Mouse (Mus musculus) myocyte (in vitro differentiated cells): ENCODE data around the gene Pdcd2. TPM values are rescaled to one million over a fixed set of nuclear protein-coding genes. Genes with fewer than 3 reads are reported as not detected.

Source experiments
- H3K27me3 ChIP-seq: one replicate; pipeline ENCODE4 v1.6.1; 2011; ENCODE audit not compliant: control insufficient read depth, insufficient read depth, insufficient read length
- H3K36me3 ChIP-seq: one replicate; pipeline ENCODE4 v1.6.1; 2011; ENCODE audit not compliant: control insufficient read depth, insufficient read depth
- H3K4me2 ChIP-seq: one replicate; pipeline ENCODE4 v1.6.1; 2011; ENCODE audit warnings: low read depth, control low read depth
- H3K4me3 ChIP-seq: one replicate; pipeline ENCODE4 v1.5.1; 2011; ENCODE audit warnings: mild to moderate bottlenecking, control low read depth, moderate library complexity
- H3K79me2 ChIP-seq: one replicate; pipeline ENCODE4 v1.6.1; 2011; ENCODE audit not compliant: control insufficient read depth, insufficient read depth
- H3ac ChIP-seq: one replicate; pipeline ENCODE4 v1.6.1; 2011; ENCODE audit not compliant: control insufficient read depth, insufficient read length
- CEBPB ChIP-seq: IDR thresholded peaks from 2 replicates; pipeline ENCODE4 v1.6.1; 2011; ENCODE audit warnings: mild to moderate bottlenecking, moderate library complexity; ENCODE audit not compliant: poor library complexity, insufficient read depth, severe bottlenecking
- E2F4 ChIP-seq: IDR thresholded peaks from one replicate; pipeline ENCODE4 v1.6.1; 2011; ENCODE audit warnings: mild to moderate bottlenecking, control low read depth, moderate library complexity; ENCODE audit not compliant: insufficient read depth
- MAX ChIP-seq: IDR thresholded peaks from one replicate; pipeline ENCODE4 v1.6.1; 2011; ENCODE audit warnings: low read depth, mild to moderate bottlenecking, control low read depth
- MYOD1 ChIP-seq, 3 experiments: IDR thresholded peaks; one replicate each; pipeline ENCODE4 v1.6.1; 2011; ENCODE audit warnings: control low read depth in 2 of 3, low read depth in 2 of 3, mild to moderate bottlenecking in 2 of 3, moderate library complexity in 1 of 3; ENCODE audit not compliant: insufficient read length in 2 of 3, control insufficient read depth in 1 of 3
- MYOG ChIP-seq, 3 experiments: IDR thresholded peaks; one replicate each; pipeline ENCODE4 v1.6.1; 2011; ENCODE audit warnings: control low read depth in 2 of 3, low read depth in 2 of 3, mild to moderate bottlenecking in 2 of 3; ENCODE audit not compliant: insufficient read length in 2 of 3, control insufficient read depth in 1 of 3, insufficient read depth in 1 of 3
- POLR2A ChIP-seq: IDR thresholded peaks from one replicate; pipeline ENCODE4 v1.6.1; 2011; ENCODE audit warnings: low read depth, mild to moderate bottlenecking, control low read depth, moderate library complexity; ENCODE audit not compliant: insufficient read length
- POLR2AphosphoS2 ChIP-seq: IDR thresholded peaks from one replicate; pipeline ENCODE4 v1.6.1; 2011; ENCODE audit warnings: low read depth, control low read depth; ENCODE audit not compliant: insufficient read length
- REST ChIP-seq: IDR thresholded peaks from one replicate; pipeline ENCODE4 v1.6.1; 2011; ENCODE audit warnings: mild to moderate bottlenecking, control low read depth, moderate library complexity; ENCODE audit not compliant: insufficient read depth, insufficient read length
- SRF ChIP-seq: IDR thresholded peaks from one replicate; pipeline ENCODE4 v1.6.1; 2011; ENCODE audit warnings: low read depth; ENCODE audit not compliant: control insufficient read depth, insufficient read length
- TCF12 ChIP-seq: IDR thresholded peaks from one replicate; pipeline ENCODE4 v1.6.1; 2011; ENCODE audit warnings: mild to moderate bottlenecking, control low read depth; ENCODE audit not compliant: poor library complexity, insufficient read depth, severe bottlenecking
- TCF3 ChIP-seq: IDR thresholded peaks from one replicate; pipeline ENCODE4 v1.6.1; 2011; ENCODE audit warnings: low read depth, control low read depth; ENCODE audit not compliant: insufficient read length
- USF1 ChIP-seq: IDR thresholded peaks from one replicate; pipeline ENCODE4 v1.6.1; 2011; ENCODE audit warnings: low read depth, mild to moderate bottlenecking, control low read depth, moderate library complexity
- polyA plus RNA-seq: library from polyadenylated mRNA; unstranded; fragments of >200 nt; fragmentation: generic; extraction: Trizol; gene quantifications from one replicate; pipeline ENCODE4 v1.2.1, GENCODE M21; 2012; ENCODE audit warnings: missing spikeins

Gene Pdcd2
- polyA plus RNA-seq, 1 experiment: 43.4 TPM

DNA sequence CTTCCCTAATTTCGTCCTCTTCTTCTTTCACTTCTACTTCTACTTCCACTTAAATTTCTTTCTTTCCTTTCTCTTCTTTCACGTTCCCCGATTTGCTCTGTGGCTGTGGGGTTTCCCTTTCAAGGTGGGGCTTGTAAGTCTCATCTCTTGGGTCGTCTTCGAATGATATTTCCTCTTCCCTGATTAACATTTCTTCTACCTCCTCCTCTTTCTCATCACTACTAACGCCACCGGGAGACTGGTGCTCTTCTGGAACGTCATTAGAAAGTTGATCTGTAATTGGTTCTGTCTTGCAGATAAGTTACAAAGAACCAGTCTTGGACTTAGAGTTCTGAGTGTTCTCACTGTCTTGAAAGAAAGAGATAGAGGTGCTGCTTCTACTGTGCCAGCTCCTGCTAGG, 8.8 kb upstream of the Pdcd2 start:
- Histone ChIP-seq H3ac (no peak overlapping the region), H3K4me2 (no peak overlapping the region), H3K27me3 (no peaks in the 10 kb centered on the region), H3K79me2 (no peaks in the 10 kb centered on the region), H3K36me3 (no peaks in the 10 kb centered on the region), H3K4me3 (no peak overlapping the region)
- TF ChIP-seq MYOG (IDR thresholded peaks at IDR 0.05; ENCODE audit: control insufficient read depth in 1 of 3, insufficient read depth in 1 of 3, insufficient read length in 2 of 3, low read depth in 2 of 3) (no peak), CEBPB (no peak), MAX (no peak), USF1 (no peak), MYOD1 (IDR thresholded peaks at IDR 0.05; ENCODE audit: control insufficient read depth in 1 of 3, insufficient read length in 2 of 3, low read depth in 2 of 3) (no peak), TCF12 (no peak), E2F4 (no peak), TCF3 (no peak), POLR2AphosphoS2 (no peak), POLR2A (no peak), REST (no peak), SRF (no peak)

DNA sequence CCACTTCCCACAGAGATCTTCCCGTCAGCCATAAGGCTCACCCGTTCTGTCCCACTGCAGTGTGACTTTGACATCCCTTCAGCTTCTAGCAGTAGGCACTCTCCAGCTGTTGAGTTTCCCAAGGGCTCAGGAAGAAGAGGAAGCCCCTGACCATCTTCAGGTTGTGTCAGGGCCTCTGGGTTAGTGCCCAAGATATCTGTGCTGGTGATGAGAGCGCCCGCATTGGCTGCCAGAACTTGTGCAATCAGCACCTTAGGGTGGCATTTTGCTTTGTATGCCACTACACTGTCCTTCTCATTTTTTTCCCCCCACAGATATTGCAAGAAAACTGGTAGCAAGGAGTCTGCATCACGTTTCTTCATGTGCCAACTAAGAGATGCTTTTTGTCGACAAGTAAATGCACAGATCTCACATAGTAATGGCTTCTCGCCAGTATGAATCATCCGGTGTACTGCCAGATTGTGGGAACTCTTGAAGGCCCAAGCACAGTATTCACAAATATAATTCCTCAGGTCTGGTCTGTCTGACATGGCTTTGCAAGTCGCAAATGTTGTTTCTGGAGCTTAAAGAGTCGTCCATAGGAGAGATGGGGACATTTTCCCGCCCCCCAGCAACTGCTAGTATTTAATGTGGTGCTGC, 8.2 kb upstream of the Pdcd2 start:
- Histone ChIP-seq H3K27me3 (no peaks in the 10 kb centered on the region), H3K4me2 (no peak overlapping the region), H3K4me3 (no peak overlapping the region), H3K36me3 (no peaks in the 10 kb centered on the region), H3K79me2 (no peaks in the 10 kb centered on the region), H3ac (no peak overlapping the region)
- TF ChIP-seq REST: no peak
- no peak for TF ChIP-seq TCF12
- TF ChIP-seq USF1: no peak
- no peak for TF ChIP-seq POLR2AphosphoS2
- no peak for TF ChIP-seq CEBPB
- TF ChIP-seq MYOD1 (IDR thresholded peaks at IDR 0.05; ENCODE audit: control insufficient read depth in 1 of 3, insufficient read length in 2 of 3, low read depth in 2 of 3): no peak
- no peak for TF ChIP-seq POLR2A
- TF ChIP-seq TCF3: no peak
- no peak for TF ChIP-seq MYOG (IDR thresholded peaks at IDR 0.05; ENCODE audit: control insufficient read depth in 1 of 3, insufficient read depth in 1 of 3, insufficient read length in 2 of 3, low read depth in 2 of 3)
- TF ChIP-seq E2F4: no peak

DNA sequence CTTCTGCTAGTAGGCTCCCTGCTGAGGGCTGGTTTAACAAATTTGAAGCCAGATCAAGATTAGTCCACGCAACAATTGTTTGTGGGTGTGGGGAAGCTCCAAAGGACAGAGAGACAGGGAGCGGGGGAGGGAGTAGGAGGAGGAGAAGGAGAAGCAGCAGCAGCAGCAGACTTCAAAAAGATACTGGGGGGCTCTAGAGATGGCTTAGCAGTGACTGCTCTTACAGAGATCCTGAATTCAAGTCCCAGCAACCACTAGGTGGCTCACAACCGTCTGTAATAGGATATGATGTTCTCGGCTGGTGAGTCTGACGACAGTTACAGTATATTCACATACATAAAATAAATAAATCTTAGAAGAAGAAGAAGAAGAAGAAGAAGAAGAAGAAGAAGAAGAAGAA, 3.0 kb upstream of the Pdcd2 start:
- Histone ChIP-seq H3K4me2 (no peak overlapping the region), H3K27me3 (no peaks in the 10 kb centered on the region), H3K36me3 (peaks cover 2% of the 10 kb centered on the region), H3ac (no peak overlapping the region), H3K4me3 (no peak overlapping the region), H3K79me2 (peaks cover 5% of the 10 kb centered on the region)
- no peak for TF ChIP-seq MYOD1 (IDR thresholded peaks at IDR 0.05; ENCODE audit: control insufficient read depth in 1 of 3, insufficient read length in 2 of 3, low read depth in 2 of 3)
- TF ChIP-seq E2F4: no peak
- no peak for TF ChIP-seq POLR2A
- TF ChIP-seq SRF: no peak
- no peak for TF ChIP-seq USF1
- no peak for TF ChIP-seq TCF12
- no peak for TF ChIP-seq CEBPB
- TF ChIP-seq MYOG (IDR thresholded peaks at IDR 0.05; ENCODE audit: control insufficient read depth in 1 of 3, insufficient read depth in 1 of 3, insufficient read length in 2 of 3, low read depth in 2 of 3): no peak
- no peak for TF ChIP-seq TCF3
- TF ChIP-seq POLR2AphosphoS2: no peak
- TF ChIP-seq REST: no peak
- no peak for TF ChIP-seq MAX

DNA sequence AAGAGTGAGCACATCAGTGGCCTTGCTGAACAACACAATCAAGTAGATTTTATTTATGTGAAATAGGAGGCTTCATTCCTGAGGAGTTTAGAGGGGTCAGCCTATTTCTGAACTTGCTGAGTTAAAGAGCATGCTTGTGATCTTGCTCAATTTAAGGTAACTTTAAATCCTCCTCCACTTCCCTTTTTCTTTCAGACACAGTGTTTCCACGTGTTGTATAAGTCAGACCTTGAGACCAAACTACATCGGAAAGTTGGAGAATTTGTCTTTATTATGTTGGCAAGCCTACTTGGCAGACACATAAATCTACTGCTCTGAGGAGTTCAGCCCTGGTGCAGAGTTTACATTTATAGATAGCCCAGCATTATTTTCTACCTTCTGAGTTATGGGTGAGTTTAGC, 1.8 kb upstream of the Pdcd2 start:
- Histone ChIP-seq H3K79me2 (peaks cover 5% of the 10 kb centered on the region), H3K4me2 (no peak overlapping the region), H3K36me3 (peaks cover 12% of the 10 kb centered on the region), H3ac (no peak overlapping the region), H3K4me3 (no peak overlapping the region), H3K27me3 (no peaks in the 10 kb centered on the region)
- TF ChIP-seq USF1 (no peak), MAX (no peak), MYOG (IDR thresholded peaks at IDR 0.05; ENCODE audit: control insufficient read depth in 1 of 3, insufficient read depth in 1 of 3, insufficient read length in 2 of 3, low read depth in 2 of 3) (no peak), MYOD1 (IDR thresholded peaks at IDR 0.05; ENCODE audit: control insufficient read depth in 1 of 3, insufficient read length in 2 of 3, low read depth in 2 of 3) (no peak), REST (no peak), POLR2A (no peak), POLR2AphosphoS2 (no peak), CEBPB (no peak), E2F4 (no peak), TCF12 (no peak)
